Mouse (Mus musculus): ENCODE data around the gene Gm4141. TPM values are rescaled to one million over a fixed set of nuclear protein-coding genes. Genes with fewer than 3 reads are reported as not detected.

The Gm4141 gene
- polyA plus RNA-seq (2012; rRNA removed; ENCODE audit: low replicate concordance) = not detected in 2 replicates

DNA sequence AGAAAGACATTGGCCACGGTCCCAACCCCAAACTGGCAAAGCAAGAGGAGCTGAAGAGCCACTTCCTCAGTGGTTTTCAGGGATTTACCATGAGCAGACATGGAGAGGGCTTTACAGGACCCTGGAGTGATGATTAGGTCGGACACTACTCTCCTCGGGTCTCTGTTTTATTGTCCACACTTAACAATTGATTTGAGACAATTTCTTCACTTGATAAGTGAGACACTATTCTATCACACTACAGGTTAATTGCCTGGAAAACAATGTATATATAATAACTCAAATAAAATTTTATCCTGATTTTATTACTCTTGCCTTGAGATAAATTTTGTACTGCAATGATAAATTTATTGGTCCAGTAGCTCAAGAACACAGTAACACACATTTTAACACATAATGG, at the start of gene Gm4141:
Gene Gm4141 (minus strand): TSS at position 101 of the 400 bp plus-strand sequence.

GRCm38 (mm10) chr7:20598921-20599320, 22.9 kb upstream of the Gm4141 start, which contains the start of gene Gm4513:
Gm4513 (minus strand) TSS chr7:20599021.

DNA sequence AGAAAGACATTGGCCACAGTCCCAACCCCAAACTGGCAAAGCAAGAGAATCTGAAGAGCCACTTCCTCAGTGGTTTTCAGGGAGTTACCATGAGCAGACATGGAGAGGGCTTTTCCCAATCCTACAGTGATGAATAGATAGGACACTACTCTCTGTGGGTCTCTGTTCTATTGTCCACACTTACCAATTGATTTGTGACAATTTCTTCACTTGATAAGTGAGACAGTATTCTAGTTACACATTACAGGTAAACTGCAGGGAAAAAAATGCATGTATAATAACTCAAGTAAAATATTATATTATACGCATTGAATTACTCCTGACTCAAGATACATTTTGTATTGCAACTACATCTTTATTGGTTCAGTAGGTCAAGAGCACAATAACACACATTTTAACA, 30.4 kb downstream of the Gm4141 start, which contains the start of gene Gm5726:
Gene Gm5726 (minus strand): TSS at position 101 of the 400 bp plus-strand sequence.

GRCm38 (mm10) chr7:20533537-20533936, 42.5 kb downstream of the Gm4141 start, which contains the start of gene Vmn1r104:
Vmn1r104 (plus strand) TSS chr7:20533837.

Other genes starting within 250 kb of the Gm4141 start
- not detected in 2 replicates for gene Gm4133, start 242.2 kb downstream of the Gm4141 start, polyA plus RNA-seq (2012; rRNA removed; ENCODE audit: low replicate concordance)
- gene Gm5728, start 200.8 kb downstream of the Gm4141 start, polyA plus RNA-seq (2012; rRNA removed; ENCODE audit: low replicate concordance) = not detected in 2 replicates
- gene Vmn1r100, start 158.3 kb downstream of the Gm4141 start, polyA plus RNA-seq (2012; rRNA removed; ENCODE audit: low replicate concordance) = not detected in 2 replicates
- not detected in 2 replicates for gene Vmn1r101, start 133.6 kb downstream of the Gm4141 start, polyA plus RNA-seq (2012; rRNA removed; ENCODE audit: low replicate concordance)
- gene Gm10670, start 101.3 kb downstream of the Gm4141 start, polyA plus RNA-seq (2012; rRNA removed; ENCODE audit: low replicate concordance) = not detected in 2 replicates
- gene Vmn1r103, start 65.7 kb downstream of the Gm4141 start, polyA plus RNA-seq (2012; rRNA removed; ENCODE audit: low replicate concordance) = not detected in 2 replicates
- gene Vmn1r104, start 42.4 kb downstream of the Gm4141 start, polyA plus RNA-seq (2012; rRNA removed; ENCODE audit: low replicate concordance) = not detected in 2 replicates
- not detected in 2 replicates for gene Gm5726, start 30.5 kb downstream of the Gm4141 start, polyA plus RNA-seq (2012; rRNA removed; ENCODE audit: low replicate concordance)
- not detected in 2 replicates for gene Gm4513, start 22.8 kb upstream of the Gm4141 start, polyA plus RNA-seq (2012; rRNA removed; ENCODE audit: low replicate concordance)
- gene Vmn1r107, start 92.7 kb upstream of the Gm4141 start, polyA plus RNA-seq (2012; rRNA removed; ENCODE audit: low replicate concordance) = not detected in 2 replicates
- not detected in 2 replicates for gene Vmn1r111, start 127.0 kb upstream of the Gm4141 start, polyA plus RNA-seq (2012; rRNA removed; ENCODE audit: low replicate concordance)
- gene Gm10668, start 154.4 kb upstream of the Gm4141 start, polyA plus RNA-seq (2012; rRNA removed; ENCODE audit: low replicate concordance) = not detected in 2 replicates
- gene Vmn1r112, start 194.9 kb upstream of the Gm4141 start, polyA plus RNA-seq (2012; rRNA removed; ENCODE audit: low replicate concordance) = not detected in 2 replicates
- gene Vmn1r113, start 211.0 kb upstream of the Gm4141 start, polyA plus RNA-seq (2012; rRNA removed; ENCODE audit: low replicate concordance) = not detected in 2 replicates
- not detected in 2 replicates for gene Vmn1r114, start 235.9 kb upstream of the Gm4141 start, polyA plus RNA-seq (2012; rRNA removed; ENCODE audit: low replicate concordance)